Comparison of ENCODE assay signal across 10 mouse cellular contexts in genomic region chr7:127587196-127587595, GRCm38 (mm10). TPM values are rescaled to one million over a fixed set of nuclear protein-coding genes. Genes with fewer than 3 reads are reported as not detected.
A peak's percentile ranks its signal among the peaks of the same experiment; 100 is the strongest.
DNase-seq lines count a peak whose midpoint lies in the region; ATAC-seq and TF ChIP-seq lines count a peak whose summit lies in the region.
"Had no signal": no experiment of that assay in that cellular context is flagged by ENCODE, and none has a peak within 500 bp of the region (broad histone marks: within the 10 kb centered on the region; RNA-seq: fewer than 3 reads in every experiment).

No protein-coding gene starts in this region.

- H3K27me3 ChIP-seq in heart, embryonic 11.5 days (ENCODE audit: control insufficient read depth, insufficient read depth, low read length) = no peaks in the 10 kb centered on the region
- no peaks in the 10 kb centered on the region for H3K27me3 ChIP-seq in MEL (ENCODE audit: control insufficient read depth in 1 of 2, insufficient read depth in 2 of 2, low read length in 2 of 2)
- no peaks in the 10 kb centered on the region for H3K27me3 ChIP-seq in hindbrain, embryonic 11.5 days (ENCODE audit: control insufficient read depth, insufficient read depth, low read length)

- peaks cover 32% of the 10 kb centered on the region for H3K36me3 ChIP-seq in heart, embryonic 11.5 days (ENCODE audit: control insufficient read depth, insufficient read depth, low read length)
- H3K36me3 ChIP-seq in MEL (ENCODE audit: control insufficient read depth in 1 of 2, insufficient read depth in 2 of 2, low read length in 2 of 2) (peaks cover 1 to 30% of the 10 kb centered on the region in 2 experiments; a peak in 2 of 4 replicates), macrophage (ENCODE audit: inconsistent target) (peaks cover 39% of the 10 kb centered on the region)
- peaks cover 16% of the 10 kb centered on the region for H3K36me3 ChIP-seq in hindbrain, embryonic 11.5 days (ENCODE audit: control insufficient read depth, insufficient read depth, low read length)

- H3K9ac ChIP-seq in heart, embryonic 11.5 days (ENCODE audit: low read depth, low read length) = no peak overlapping the region
- peak overlapping the region; percentile 59 for H3K9ac ChIP-seq in MEL (ENCODE audit: control insufficient read depth, low read depth, low read length, poor library complexity, severe bottlenecking)
- peak overlapping the region; percentile 28; the same call in 1 of the 2 replicates for H3K9ac ChIP-seq in hindbrain, embryonic 11.5 days (ENCODE audit: low read depth, low read length)

- TF ChIP-seq RAD21 in MEL (IDR thresholded peaks at IDR 0.05; ENCODE audit: low read depth, low read length) = no peak

- H3K79me2 ChIP-seq in MEL (ENCODE audit: control insufficient read depth, insufficient read depth, low read length, poor library complexity) = peaks cover 12% of the 10 kb centered on the region
- peaks cover 22% of the 10 kb centered on the region for H3K79me2 ChIP-seq in macrophage (ENCODE audit: inconsistent target)

- no peak for DNase-seq in heart, postnatal 4 days
- no peak for DNase-seq in MEL (ENCODE audit: low read depth, low spot score)
- no peak for DNase-seq in hindbrain, embryonic 11.5 days (ENCODE audit: low spot score)
- DNase-seq in urinary bladder, adult 2 months (ENCODE audit: low spot score) = no peak
- no peak for DNase-seq in right cerebral cortex, adult 18-20 months
- DNase-seq in ovary, postnatal 36 days (ENCODE audit: low spot score) = no peak
- DNase-seq: adrenal gland, postnatal 36 days had no signal

- WGBS in heart, embryonic 11.5 days (ENCODE audit: insufficient replicate concordance) = 73% methylated on average over 5 of the region's 5 CpGs
- WGBS in hindbrain, embryonic 11.5 days = 77% methylated on average over 5 of the region's 5 CpGs
- 76% methylated on average over 5 of the region's 5 CpGs for WGBS in macrophage (ENCODE audit: missing documents)

- ATAC-seq in heart, embryonic 11.5 days (replicated peaks; ENCODE audit: insufficient number of reproducible peaks, low FRiP score, low TSS enrichment) = no peak
- ATAC-seq in hindbrain, embryonic 11.5 days (ENCODE audit: low FRiP score) = no peak

- no peak for TF ChIP-seq CTCF in MEL (IDR thresholded peaks at IDR 0.05 in 2 of 3, conservative IDR thresholded peaks at IDR 0.05 in 1 of 3; ENCODE audit: control insufficient read depth in 1 of 3, insufficient read depth in 1 of 3, low read depth in 2 of 3, low read length in 3 of 3, poor library complexity in 1 of 3, severe bottlenecking in 1 of 3)

- no peak overlapping the region for H3K27ac ChIP-seq in heart, embryonic 11.5 days (ENCODE audit: low read depth, low read length)
- H3K27ac ChIP-seq in MEL (ENCODE audit: control insufficient read depth, low read depth, low read length) (no peak overlapping the region), macrophage (no peak overlapping the region)
- H3K27ac ChIP-seq in hindbrain, embryonic 11.5 days (ENCODE audit: low read depth, low read length) = peak overlapping the region; percentile 58; the same call in 1 of the 2 replicates

- H3K4me1 ChIP-seq in heart, embryonic 11.5 days (ENCODE audit: control insufficient read depth, insufficient read depth, low read length) = peaks cover 12% of the 10 kb centered on the region
- H3K4me1 ChIP-seq in MEL (ENCODE audit: control insufficient read depth in 1 of 2, insufficient read depth in 2 of 2, low read length in 2 of 2) = peaks cover 6 to 33% of the 10 kb centered on the region in 2 experiments; a peak in 3 of 4 replicates
- 0 out of 2 replicates have a peak, but pooled peaks cover 4% of the 10 kb centered on the region for H3K4me1 ChIP-seq in hindbrain, embryonic 11.5 days (replicated peaks; ENCODE audit: control insufficient read depth, insufficient read depth, low read length)

- no peaks in the 10 kb centered on the region for H3K9me3 ChIP-seq in heart, embryonic 11.5 days (replicated peaks; ENCODE audit: control insufficient read depth, low read length)
- no peaks in the 10 kb centered on the region for H3K9me3 ChIP-seq in MEL (replicated peaks; ENCODE audit: insufficient read depth, low read length)
- no peaks in the 10 kb centered on the region for H3K9me3 ChIP-seq in hindbrain, embryonic 11.5 days (ENCODE audit: control insufficient read depth, low read length)

- peak overlapping the region; percentile 93 for H3K4me3 ChIP-seq in heart, embryonic 11.5 days (ENCODE audit: low read depth, low read length)
- H3K4me3 ChIP-seq in MEL (ENCODE audit: control insufficient read depth in 1 of 2, insufficient read depth in 1 of 2, low read depth in 2 of 2, low read length in 2 of 2) (peak overlapping the region in 1 of 2 experiments; percentile 59; a peak in 2 of 4 replicates), macrophage (ENCODE audit: inconsistent target) (peak overlapping the region; percentile 74)
- peak overlapping the region; percentile 89 for H3K4me3 ChIP-seq in hindbrain, embryonic 11.5 days (ENCODE audit: low read depth, low read length)

- TF ChIP-seq POLR2A in MEL (IDR thresholded peaks at IDR 0.05; ENCODE audit: control insufficient read depth in 1 of 2, insufficient read depth in 1 of 2, low read depth in 1 of 2, low read length in 2 of 2, poor library complexity in 1 of 2) = no peak

- H3K4me2 ChIP-seq in heart, embryonic 11.5 days = peak overlapping the region; percentile 81
- peak overlapping the region; percentile 79 for H3K4me2 ChIP-seq in hindbrain, embryonic 11.5 days (replicated peaks; ENCODE audit: low read depth, low read length)

- no peak for TF ChIP-seq EP300 in MEL (IDR thresholded peaks at IDR 0.05; ENCODE audit: low read depth in 1 of 2, low read length in 2 of 2)

RNA-seq across cellular contexts. Expression of gene Ccdc189, which starts 1.2 kb away (rescaled TPM):
- 8.7 and 10.0 TPM in 2 replicates for polyA plus RNA-seq in heart, embryonic 11.5 days (2014; fragmentation: Nextera tagmentation; extraction: Ambion mirVana)
- total RNA-seq in heart, postnatal 4 days (2021) = 1 to 10 TPM; 6.5 to 9.2 TPM
- 3.6 and 6.9 TPM in 2 replicates for total RNA-seq in MEL (2012; rRNA removed)
- 1 to 10 TPM in 1 of 2 experiments, not detected in 1; 4.2 TPM for polyA plus RNA-seq in MEL (2012; ENCODE audit: insufficient read depth in 1 of 2, insufficient read length in 2 of 2, low read depth in 1 of 2, low replicate concordance in 2 of 2, missing spikeins in 1 of 2)
- 11.9 and 16.4 TPM in 2 replicates for polyA plus RNA-seq in hindbrain, embryonic 11.5 days (2014; fragmentation: Nextera tagmentation; extraction: Ambion mirVana)
- 10 to 100 TPM in 1 of 26 experiments, 1 to 10 TPM in 18, under 1 TPM in 1, not detected in 6; 0.99 to 11.1 (median 2.7) TPM for total RNA-seq in macrophage (2018; cell fraction: chromatin; rRNA removed)
- 1 to 10 TPM in 25 of 26 experiments, under 1 TPM in 1; 0.99 to 2.9 (median 2.0) TPM for total RNA-seq in macrophage (2018; cell fraction: cytosol; rRNA removed)
- total RNA-seq in macrophage (2018; cell fraction: nucleus; rRNA removed) = 10 to 100 TPM in 1 of 26 experiments, 1 to 10 TPM in 18, under 1 TPM in 4, not detected in 3; 0.35 to 10.2 (median 2.0) TPM
- 0.72 to 3.0 TPM (median 2.9 TPM) in 3 replicates for polyA plus RNA-seq in macrophage (2018)
- 7.0 and 7.4 TPM in 2 replicates for polyA plus RNA-seq in urinary bladder, adult 2 months (2012; rRNA removed)

RNA-seq across cellular contexts. Expression of gene Rnf40, which starts 1.4 kb away (rescaled TPM):
- 23.4 and 27.6 TPM in 2 replicates for polyA plus RNA-seq in heart, embryonic 11.5 days (2014; fragmentation: Nextera tagmentation; extraction: Ambion mirVana)
- total RNA-seq in heart, postnatal 4 days (2021) = 10 to 100 TPM; 47.8 to 49.7 TPM
- 43.8 and 49.5 TPM in 2 replicates for total RNA-seq in MEL (2012; rRNA removed)
- 10 to 100 TPM in 1 of 2 experiments, not detected in 1; 75.1 TPM for polyA plus RNA-seq in MEL (2012; ENCODE audit: insufficient read depth in 1 of 2, insufficient read length in 2 of 2, low read depth in 1 of 2, low replicate concordance in 2 of 2, missing spikeins in 1 of 2)
- 31.4 and 33.6 TPM in 2 replicates for polyA plus RNA-seq in hindbrain, embryonic 11.5 days (2014; fragmentation: Nextera tagmentation; extraction: Ambion mirVana)
- total RNA-seq in macrophage (2018; cell fraction: chromatin; rRNA removed) = 100 to 1,000 TPM in 18 of 26 experiments, 10 to 100 TPM in 8; 81.8 to 208 (median 111) TPM
- 10 to 100 TPM; 27.3 to 46.6 (median 35.7) TPM for total RNA-seq in macrophage (2018; cell fraction: cytosol; rRNA removed)
- 10 to 100 TPM; 40.6 to 87.4 (median 62.0) TPM for total RNA-seq in macrophage (2018; cell fraction: nucleus; rRNA removed)
- polyA plus RNA-seq in macrophage (2018) = 27.1 to 29.6 TPM (median 28.3 TPM) in 3 replicates
- polyA plus RNA-seq in urinary bladder, adult 2 months (2012; rRNA removed) = 39.7 and 41.8 TPM in 2 replicates

RNA-seq across cellular contexts. Expression of gene Phkg2, which starts 14.1 kb away (rescaled TPM):
- polyA plus RNA-seq in heart, embryonic 11.5 days (2014; fragmentation: Nextera tagmentation; extraction: Ambion mirVana) = 41.5 and 44.9 TPM in 2 replicates
- total RNA-seq in heart, postnatal 4 days (2021) = 10 to 100 TPM; 18.1 to 19.4 TPM
- 22.9 and 23.3 TPM in 2 replicates for total RNA-seq in MEL (2012; rRNA removed)
- polyA plus RNA-seq in MEL (2012; ENCODE audit: insufficient read depth in 1 of 2, insufficient read length in 2 of 2, low read depth in 1 of 2, low replicate concordance in 2 of 2, missing spikeins in 1 of 2) = 10 to 100 TPM in 1 of 2 experiments, not detected in 1; 70.8 TPM
- 50.4 and 54.0 TPM in 2 replicates for polyA plus RNA-seq in hindbrain, embryonic 11.5 days (2014; fragmentation: Nextera tagmentation; extraction: Ambion mirVana)
- total RNA-seq in macrophage (2018; cell fraction: chromatin; rRNA removed) = 100 to 1,000 TPM in 8 of 26 experiments, 10 to 100 TPM in 18; 19.3 to 140 (median 73.0) TPM
- 10 to 100 TPM; 18.0 to 30.2 (median 23.5) TPM for total RNA-seq in macrophage (2018; cell fraction: cytosol; rRNA removed)
- 100 to 1,000 TPM in 3 of 26 experiments, 10 to 100 TPM in 23; 17.5 to 128 (median 53.4) TPM for total RNA-seq in macrophage (2018; cell fraction: nucleus; rRNA removed)
- 23.8 to 33.8 TPM (median 26.9 TPM) in 3 replicates for polyA plus RNA-seq in macrophage (2018)
- polyA plus RNA-seq in urinary bladder, adult 2 months (2012; rRNA removed) = 72.2 and 75.4 TPM in 2 replicates

RNA-seq across cellular contexts. Expression of gene Tmem265, which starts 26.0 kb away (rescaled TPM):
- polyA plus RNA-seq in heart, embryonic 11.5 days (2014; fragmentation: Nextera tagmentation; extraction: Ambion mirVana) = 3.0 and 5.6 TPM in 2 replicates
- under 1 TPM in 1 of 2 experiments, not detected in 1; 0.45 TPM for total RNA-seq in heart, postnatal 4 days (2021)
- not detected in 2 replicates for total RNA-seq in MEL (2012; rRNA removed)
- polyA plus RNA-seq in MEL (2012; ENCODE audit: insufficient read depth in 1 of 2, insufficient read length in 2 of 2, low read depth in 1 of 2, low replicate concordance in 2 of 2, missing spikeins in 1 of 2) = not detected
- polyA plus RNA-seq in hindbrain, embryonic 11.5 days (2014; fragmentation: Nextera tagmentation; extraction: Ambion mirVana) = 7.7 and 8.6 TPM in 2 replicates
- 1 to 10 TPM in 1 of 26 experiments, not detected in 25; 2.8 TPM for total RNA-seq in macrophage (2018; cell fraction: chromatin; rRNA removed)
- not detected for total RNA-seq in macrophage (2018; cell fraction: cytosol; rRNA removed)
- not detected for total RNA-seq in macrophage (2018; cell fraction: nucleus; rRNA removed)
- not detected in 3 replicates for polyA plus RNA-seq in macrophage (2018)
- 2.1 TPM in 1 of 2 replicates, not detected in the other for polyA plus RNA-seq in urinary bladder, adult 2 months (2012; rRNA removed)
- total RNA-seq: adrenal gland, postnatal 36 days had no signal
- polyA plus RNA-seq: C2C12 had no signal

RNA-seq across cellular contexts. Expression of gene Zfp629, which starts 28.4 kb away (rescaled TPM):
- polyA plus RNA-seq in heart, embryonic 11.5 days (2014; fragmentation: Nextera tagmentation; extraction: Ambion mirVana) = 11.2 and 12.0 TPM in 2 replicates
- 10 to 100 TPM; 31.8 to 38.0 TPM for total RNA-seq in heart, postnatal 4 days (2021)
- total RNA-seq in MEL (2012; rRNA removed) = 9.4 and 12.6 TPM in 2 replicates
- polyA plus RNA-seq in MEL (2012; ENCODE audit: insufficient read depth in 1 of 2, insufficient read length in 2 of 2, low read depth in 1 of 2, low replicate concordance in 2 of 2, missing spikeins in 1 of 2) = 10 to 100 TPM in 1 of 2 experiments, not detected in 1; 10.8 TPM
- 28.0 and 31.0 TPM in 2 replicates for polyA plus RNA-seq in hindbrain, embryonic 11.5 days (2014; fragmentation: Nextera tagmentation; extraction: Ambion mirVana)
- total RNA-seq in macrophage (2018; cell fraction: chromatin; rRNA removed) = 10 to 100 TPM in 21 of 26 experiments, 1 to 10 TPM in 5; 6.1 to 37.3 (median 14.8) TPM
- 1 to 10 TPM; 1.2 to 9.3 (median 4.5) TPM for total RNA-seq in macrophage (2018; cell fraction: cytosol; rRNA removed)
- total RNA-seq in macrophage (2018; cell fraction: nucleus; rRNA removed) = 10 to 100 TPM in 11 of 26 experiments, 1 to 10 TPM in 15; 2.7 to 31.1 (median 9.3) TPM
- polyA plus RNA-seq in macrophage (2018) = 5.9 to 11.5 TPM (median 8.2 TPM) in 3 replicates
- 10.7 and 12.8 TPM in 2 replicates for polyA plus RNA-seq in urinary bladder, adult 2 months (2012; rRNA removed)
